Mouse (Mus musculus) limb, embryonic 14.5 days (tissue): ENCODE measurements around the gene Fam192a. TPM values are rescaled to one million over a fixed set of nuclear protein-coding genes. Genes with fewer than 3 reads are reported as not detected.

Experiments
- ATAC-seq: fragments of 200-750 bp; cut with Nextera tagmentation; 2 replicates; pipeline ENCODE4 v1.8.0; 2017; ENCODE audit warnings: low read depth, moderate number of reproducible peaks, moderate TSS enrichment; ENCODE audit not compliant: low FRiP score
- DNase-seq: peaks from one replicate; pipeline ENCODE4 v3.0.0-alpha.2; 2015; ENCODE audit warnings: low spot score
- H3K27ac ChIP-seq: fragments of 300-500 bp; sonication (generic); replicated peaks from 2 replicates; pipeline ENCODE4 v1.5.1; 2014; ENCODE audit warnings: low read depth, mild to moderate bottlenecking, low read length, moderate library complexity, mixed read lengths
- H3K27me3 ChIP-seq: fragments of 300-500 bp; sonication (generic); 2 replicates; pipeline ENCODE4 v1.6.1; 2014; ENCODE audit warnings: low read length, mixed read lengths; ENCODE audit not compliant: control insufficient read depth, insufficient read depth
- H3K36me3 ChIP-seq: fragments of 300-500 bp; sonication (generic); 2 replicates; pipeline ENCODE4 v1.6.1; 2014; ENCODE audit warnings: mild to moderate bottlenecking, low read length, moderate library complexity, mixed read lengths; ENCODE audit not compliant: control insufficient read depth, insufficient read depth
- H3K4me1 ChIP-seq: fragments of 300-500 bp; sonication (generic); 2 replicates; pipeline ENCODE4 v1.6.1; 2014; ENCODE audit warnings: antibody characterized with exemption, low read length, mixed read lengths; ENCODE audit not compliant: control insufficient read depth, insufficient read depth
- H3K4me2 ChIP-seq: fragments of 300-500 bp; sonication (generic); replicated peaks from 2 replicates; pipeline ENCODE4 v1.6.1; 2014; ENCODE audit warnings: low read depth, mild to moderate bottlenecking, low read length, moderate library complexity; ENCODE audit not compliant: severe bottlenecking
- H3K4me3 ChIP-seq: fragments of 300-500 bp; sonication (generic); replicated peaks from 2 replicates; pipeline ENCODE4 v1.5.1; 2014; ENCODE audit warnings: low read length
- H3K9ac ChIP-seq: fragments of 300-500 bp; sonication (generic); 2 replicates; pipeline ENCODE4 v1.6.1; 2014; ENCODE audit warnings: mild to moderate bottlenecking, low read depth, low read length, moderate library complexity; ENCODE audit not compliant: severe bottlenecking
- H3K9me3 ChIP-seq: fragments of 300-500 bp; sonication (generic); 2 replicates; pipeline ENCODE4 v1.6.1; 2016; ENCODE audit warnings: low read length; ENCODE audit not compliant: control insufficient read depth
- POLR2A ChIP-seq: fragments of 200-500 bp; IDR thresholded peaks from 2 replicates; pipeline ENCODE4 v1.8.0; 2012; ENCODE audit warnings: inconsistent platforms, mild to moderate bottlenecking, moderate library complexity, borderline replicate concordance; ENCODE audit not compliant: insufficient read depth, insufficient read length; ENCODE audit errors: extremely low read depth
- WGBS: fragments of 180-500 bp; shearing (Covaris S2); extraction: QIAGEN DNeasy Blood & Tissue Kit; methylation state at CpG from one replicate; pipeline ENCODE4 v1.1.7; 2014; 5-methylcytosine and 5-hydroxymethylcytosine counted together
- polyA plus RNA-seq, 2 experiments: library from polyadenylated mRNA; depleted of rRNA in 1 of 2; stranded (reverse) in 1 of 2; unstranded in 1 of 2; fragments of >200 nt; fragmentation: Nextera tagmentation in 1 of 2; extraction: Ambion mirVana in 1 of 2; gene quantifications; 2 replicates each; pipeline versions ENCODE4 v1.2.1 to v1.2.3; 2012 to 2014

The Fam192a gene
- polyA plus RNA-seq, 2 experiments, result 43.4 to 61.5 TPM

DNA sequence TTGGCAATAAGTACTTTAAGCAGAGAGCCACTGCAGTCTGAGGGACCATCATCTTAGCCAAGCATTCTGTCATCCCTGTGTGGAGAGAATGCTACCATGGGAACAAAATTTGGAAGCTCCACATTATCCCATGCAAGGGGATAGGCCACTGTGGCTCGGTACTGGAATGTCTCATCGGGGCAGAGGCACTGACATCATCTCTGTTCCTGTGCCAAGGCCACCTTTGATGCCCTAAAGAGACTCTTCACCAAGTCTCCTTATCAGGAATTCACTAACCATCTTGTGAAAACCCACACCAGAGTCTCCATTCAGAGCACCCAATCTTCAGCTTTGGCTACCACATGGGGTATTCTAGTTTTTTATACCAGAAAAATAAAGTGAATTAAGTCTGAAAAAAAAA, 39.4 kb upstream of the Fam192a start:
- DNase-seq (no peak), ATAC-seq (no peak)
- Histone ChIP-seq H3K4me2 (no peak overlapping the region), H3K36me3 (peaks cover 88% of the 10 kb centered on the region), H3K4me3 (no peak overlapping the region), H3K27ac (no peak overlapping the region), H3K27me3 (no peaks in the 10 kb centered on the region), H3K9ac (no peak overlapping the region), H3K4me1 (no peaks in the 10 kb centered on the region), H3K9me3 (no peaks in the 10 kb centered on the region)
- TF ChIP-seq POLR2A, result no peak
- WGBS, result 98% methylated on average over 2 of the region's 2 CpGs

DNA sequence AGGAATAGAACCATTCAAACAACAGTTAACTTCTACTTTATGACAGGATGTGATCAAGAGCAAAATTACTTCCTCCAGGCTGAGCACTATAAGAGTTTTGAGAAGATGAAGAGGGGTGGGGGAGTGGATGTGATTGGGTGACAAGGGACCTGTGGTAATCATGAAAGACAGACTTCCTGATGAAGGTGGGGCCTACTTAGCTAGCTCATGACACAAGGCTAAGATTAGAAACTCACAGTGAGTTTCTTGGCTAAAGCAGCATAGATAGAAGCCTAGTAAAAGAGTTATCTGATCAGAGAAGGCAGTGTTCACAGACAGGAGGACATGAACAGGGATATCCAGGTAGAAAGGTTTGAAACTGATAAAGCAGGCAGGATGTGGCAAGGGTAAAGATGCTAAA, 32.4 kb upstream of the Fam192a start:
- H3K9ac ChIP-seq, result no peak overlapping the region
- peaks cover 73% of the 10 kb centered on the region for H3K36me3 ChIP-seq
- no peak overlapping the region for H3K27ac ChIP-seq
- ATAC-seq (no peak), DNase-seq (no peak)
- TF ChIP-seq POLR2A, result no peak
- H3K27me3 ChIP-seq, result no peaks in the 10 kb centered on the region
- no peaks in the 10 kb centered on the region for H3K4me1 ChIP-seq
- no peaks in the 10 kb centered on the region for H3K9me3 ChIP-seq
- H3K4me3 ChIP-seq, result no peak overlapping the region
- H3K4me2 ChIP-seq, result no peak overlapping the region

DNA sequence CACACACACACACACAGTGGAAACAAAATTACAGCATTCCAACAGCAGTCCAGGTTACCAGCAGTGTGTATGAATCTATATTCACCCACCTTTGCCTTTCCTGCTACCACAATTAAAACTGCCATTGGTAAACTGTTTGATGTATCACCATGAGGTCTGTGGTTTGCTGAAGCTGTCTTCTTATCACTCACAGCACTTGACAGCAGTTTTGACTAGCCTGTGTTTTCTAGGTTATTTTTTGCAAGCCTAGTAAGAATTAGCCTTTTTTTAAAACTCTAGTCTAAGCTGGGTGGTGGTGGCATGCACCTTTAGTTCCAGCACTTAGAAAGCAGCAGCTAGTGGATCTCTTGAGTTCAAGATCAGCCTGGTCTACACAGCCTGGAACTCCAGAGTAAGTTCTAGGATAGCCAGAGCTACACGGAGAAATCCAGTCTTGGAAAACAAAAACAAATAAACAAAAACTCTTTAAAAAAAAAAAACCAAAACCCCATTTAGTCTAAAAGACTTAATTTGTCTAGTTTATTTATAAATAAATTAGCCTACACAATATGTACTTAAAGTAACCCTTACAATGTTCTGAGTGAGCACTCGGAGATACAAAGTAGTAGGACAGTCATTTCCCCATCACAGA, 31.9 kb upstream of the Fam192a start:
- 94% methylated on average over 2 of the region's 2 CpGs for WGBS
- H3K36me3 ChIP-seq, result peaks cover 69% of the 10 kb centered on the region
- DNase-seq, result no peak

DNA sequence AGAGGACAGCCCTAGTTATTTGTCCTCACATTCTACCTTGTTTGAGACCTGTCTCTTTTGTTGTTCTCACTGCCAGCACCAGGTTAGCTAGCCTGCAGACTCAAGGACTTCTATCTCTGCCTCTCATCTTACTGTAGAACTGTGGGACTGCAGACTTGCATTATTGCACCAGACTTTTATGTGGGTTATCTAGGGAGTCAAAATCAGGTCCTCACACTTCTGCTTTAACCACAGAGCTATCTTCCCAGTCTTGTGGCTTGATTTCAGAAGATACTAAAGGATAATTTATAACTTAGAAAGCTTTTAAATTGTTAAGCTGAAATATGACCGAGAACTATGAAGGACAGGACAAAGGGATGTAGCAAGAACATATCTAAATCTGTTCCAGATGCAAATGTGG, 23.1 kb upstream of the Fam192a start:
- Histone ChIP-seq H3K9ac (no peak overlapping the region), H3K36me3 (peaks cover 25% of the 10 kb centered on the region), H3K27ac (no peak overlapping the region), H3K4me2 (no peak overlapping the region), H3K4me3 (no peak overlapping the region), H3K9me3 (no peaks in the 10 kb centered on the region), H3K27me3 (no peaks in the 10 kb centered on the region), H3K4me1 (no peaks in the 10 kb centered on the region)
- TF ChIP-seq POLR2A, result no peak
- no peak for ATAC-seq
- 93% methylated on average over 1 of the region's 1 CpGs for WGBS
- DNase-seq, result no peak

More for the DNA sequence above, 31.9 kb upstream of the Fam192a start:
- H3K4me3 ChIP-seq, result no peak overlapping the region
- H3K9me3 ChIP-seq, result no peaks in the 10 kb centered on the region
- H3K9ac ChIP-seq, result no peak overlapping the region
- ATAC-seq, result no peak
- H3K4me1 ChIP-seq, result no peaks in the 10 kb centered on the region
- H3K4me2 ChIP-seq, result no peak overlapping the region
- no peaks in the 10 kb centered on the region for H3K27me3 ChIP-seq
- no peak overlapping the region for H3K27ac ChIP-seq
- no peak for TF ChIP-seq POLR2A

DNA sequence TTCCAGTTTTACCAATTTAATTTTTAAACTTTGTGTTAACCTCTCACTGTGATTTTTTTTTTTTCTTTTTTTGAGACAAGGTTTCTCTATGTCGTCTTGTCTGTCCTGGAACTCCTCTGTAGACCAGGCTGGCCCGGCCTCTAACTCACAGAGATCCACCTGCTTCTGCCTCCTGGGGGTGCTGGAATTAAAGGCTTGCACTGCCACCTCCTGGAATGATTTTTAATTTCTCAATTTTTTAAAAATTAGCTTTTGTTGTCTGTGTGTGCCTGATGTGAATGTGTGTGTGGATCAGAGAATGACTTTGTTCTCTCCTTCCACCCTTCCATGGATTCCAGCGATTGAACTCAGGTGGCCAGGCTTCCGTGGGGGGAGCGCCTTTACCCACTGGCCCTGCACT, 5.3 kb upstream of the Fam192a start:
- peaks cover 6% of the 10 kb centered on the region; the same call in 1 of the 2 replicates for H3K4me1 ChIP-seq
- no peak for TF ChIP-seq POLR2A
- H3K27ac ChIP-seq, result no peak overlapping the region
- no peaks in the 10 kb centered on the region for H3K9me3 ChIP-seq
- WGBS, result 93% methylated on average over 5 of the region's 5 CpGs
- no peak overlapping the region for H3K4me3 ChIP-seq
- no peak overlapping the region for H3K4me2 ChIP-seq
- no peaks in the 10 kb centered on the region for H3K27me3 ChIP-seq
- H3K9ac ChIP-seq, result no peak overlapping the region
- H3K36me3 ChIP-seq, result no peaks in the 10 kb centered on the region; the same call in 1 of the 2 replicates
- DNase-seq, result no peak
- no peak for ATAC-seq
